Mouse (Mus musculus): ENCODE measurements at regions not wholly inside any gene's neighbourhood (a gene's known extent, or its start where the extent isn't known, plus 50 kb on each side); places are given as distances from the start of the nearest gene placed in this dataset.

DNA sequence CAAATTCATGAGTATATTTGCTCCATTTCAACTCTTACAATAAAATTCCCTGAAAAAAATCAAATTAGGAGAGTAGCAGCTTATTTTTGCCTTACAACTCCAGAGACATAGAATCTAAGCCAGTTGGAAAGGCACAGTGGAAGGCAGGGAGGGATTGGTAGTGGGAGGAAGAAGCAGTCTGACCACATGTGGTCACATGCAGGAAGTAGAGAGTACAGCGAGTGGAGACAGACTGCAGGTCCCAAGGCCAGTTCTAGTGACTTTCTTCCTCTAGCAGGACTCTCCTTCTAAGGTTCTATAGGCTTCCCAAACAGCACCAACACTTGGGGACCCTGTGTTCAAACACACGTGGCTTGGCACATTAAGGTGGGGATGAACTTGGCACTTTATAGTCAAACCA, 245.6 kb upstream of the Adgrl4 start:
- DNase-seq, result no peak

DNA sequence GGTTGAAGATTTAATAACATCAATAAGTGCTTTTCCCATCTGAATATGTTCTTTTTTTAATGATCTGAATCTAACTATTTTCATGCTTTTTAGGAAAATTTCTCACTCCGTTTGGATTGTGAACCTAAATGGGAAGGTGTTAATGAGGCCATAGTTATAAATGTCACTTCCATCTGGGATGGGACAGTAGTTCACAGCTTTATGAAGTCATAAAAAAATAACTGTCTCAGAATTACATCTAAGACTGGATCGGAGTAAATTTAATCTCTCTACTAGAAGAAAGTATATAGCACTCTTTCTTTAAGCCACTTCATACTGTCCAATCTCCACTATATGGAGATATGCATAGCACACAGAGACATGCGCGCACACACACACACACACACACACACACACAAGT, 226.7 kb upstream of the Adgrl4 start:
- no peak for DNase-seq

DNA sequence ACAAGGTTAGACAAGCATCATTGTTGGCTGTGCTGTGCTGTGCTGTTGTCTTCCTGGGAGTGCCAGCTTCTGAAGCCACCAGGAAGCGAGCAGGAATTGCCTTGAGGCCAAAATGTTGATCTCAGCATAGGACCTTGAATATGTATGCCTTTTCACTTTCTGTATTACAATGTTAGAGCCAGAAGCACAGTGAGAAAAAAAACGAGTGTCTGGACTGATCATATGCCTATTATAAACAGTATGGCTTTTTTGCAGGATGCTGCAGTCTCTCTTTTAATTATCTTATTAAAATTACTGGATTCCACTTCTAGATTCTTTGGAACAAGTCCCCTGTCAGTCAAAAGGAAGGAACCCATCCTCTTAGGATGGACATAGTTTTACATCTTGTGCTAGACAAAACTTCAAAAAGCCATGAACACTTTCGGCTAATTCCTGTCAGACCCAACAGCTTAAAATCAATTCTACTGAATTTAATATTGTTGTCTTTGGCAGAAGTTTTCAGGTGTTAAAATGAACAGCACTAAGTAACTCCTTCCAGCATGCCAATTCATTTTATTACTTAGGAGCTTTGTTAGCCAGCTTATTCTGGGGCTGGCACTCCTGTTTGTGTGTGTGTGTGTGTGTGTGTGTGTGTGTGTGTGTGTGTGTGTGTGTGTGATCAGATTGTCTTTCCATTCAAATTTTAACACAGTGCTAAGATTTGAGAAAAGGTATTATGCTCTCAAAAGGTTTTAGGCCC, 220.8 kb upstream of the Adgrl4 start:
- no peak for DNase-seq

DNA sequence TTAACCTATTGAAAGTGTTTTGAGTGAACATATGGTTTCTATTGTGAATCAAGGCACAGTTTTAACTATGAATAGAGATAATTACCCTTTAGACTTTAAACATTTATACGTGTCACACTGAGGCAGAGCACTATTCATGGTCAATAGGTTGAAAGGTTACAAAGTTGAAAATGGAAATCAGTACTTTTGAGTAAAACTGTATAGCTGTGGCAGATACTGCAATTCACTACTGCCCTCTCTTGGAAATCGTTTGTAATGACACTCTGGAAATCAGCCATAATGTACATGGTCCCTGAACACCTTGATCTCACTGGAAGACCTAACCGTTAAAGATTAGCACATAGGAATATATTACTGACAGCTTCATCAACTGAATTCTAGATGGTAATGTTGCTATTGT, 215.3 kb upstream of the Adgrl4 start:
- DNase-seq, result no peak

DNA sequence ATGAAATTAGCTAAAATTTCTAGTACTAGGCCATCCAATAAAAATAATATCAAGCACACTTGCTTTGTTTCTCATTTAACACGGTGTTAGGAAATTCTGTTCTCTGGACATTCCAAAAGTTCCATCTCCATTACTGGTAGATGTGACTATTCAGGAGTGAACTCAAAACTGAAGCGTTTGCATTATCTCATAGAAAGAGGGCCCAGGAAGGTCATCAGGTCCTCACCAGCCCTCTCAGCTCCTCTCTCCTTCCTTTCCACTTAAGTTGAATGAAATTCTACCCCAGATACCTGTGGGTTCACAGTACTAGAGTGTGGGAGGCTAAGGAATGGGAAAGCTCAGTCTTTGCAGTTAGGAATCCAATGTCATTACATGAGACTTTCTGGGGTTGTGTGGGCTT, 185.2 kb upstream of the Adgrl4 start:
- no peak for DNase-seq

DNA sequence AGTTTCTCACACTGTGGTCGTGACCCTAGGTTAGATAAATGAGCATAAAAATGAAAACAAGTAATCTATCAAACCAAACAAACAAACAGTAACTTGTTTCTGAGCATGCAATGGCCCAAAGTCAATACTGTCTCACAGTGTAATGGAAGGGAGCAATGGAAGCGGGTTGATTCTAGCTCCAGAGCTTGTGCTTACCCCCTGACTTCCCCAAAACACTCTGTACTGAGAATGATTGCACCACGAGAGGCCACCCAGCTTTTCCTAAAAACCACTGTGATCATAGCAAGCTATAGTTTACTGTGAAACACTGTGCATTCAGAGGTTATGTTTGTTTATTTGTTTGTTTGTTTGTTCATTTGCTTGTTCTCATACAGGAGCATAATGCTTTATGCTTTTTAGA, 174.9 kb upstream of the Adgrl4 start:
- DNase-seq, result no peak

DNA sequence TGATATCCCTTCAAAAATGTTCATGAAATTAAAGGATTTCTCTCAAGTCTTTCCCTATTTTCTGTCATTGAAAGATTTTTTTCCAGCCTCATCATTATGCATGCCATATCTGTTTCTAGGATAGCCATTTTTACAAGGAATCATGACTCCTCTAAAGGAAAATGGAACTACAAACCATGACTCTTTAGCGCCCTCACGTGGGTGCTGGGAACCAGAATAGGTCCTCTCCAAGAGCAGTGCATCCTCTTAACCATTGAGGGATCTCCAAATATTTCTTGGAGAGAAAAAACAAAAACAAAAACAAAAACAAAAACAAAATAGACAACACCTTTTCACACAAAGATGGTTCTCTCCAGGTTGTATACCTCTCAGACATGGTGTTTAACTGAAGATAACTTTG, 172.0 kb upstream of the Adgrl4 start:
- DNase-seq, result peak; percentile 12 to 15

DNA sequence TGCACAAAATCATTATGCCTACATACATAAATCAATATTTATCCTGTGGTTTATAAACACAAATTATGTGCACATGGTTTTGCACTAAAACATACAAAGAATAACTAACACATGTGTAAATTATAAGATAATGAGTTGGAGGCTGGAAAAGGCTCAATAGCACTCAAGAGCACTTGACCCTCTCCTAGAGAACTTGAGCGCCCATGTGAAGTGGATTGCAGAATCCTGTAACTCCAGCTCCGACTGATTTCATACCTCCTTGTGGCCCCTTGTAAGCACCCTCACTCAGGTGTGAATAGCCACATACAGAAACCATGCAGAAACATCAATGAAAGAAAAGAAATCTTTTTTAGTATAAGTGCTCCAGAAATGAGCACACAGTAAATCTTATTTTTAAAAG, 168.2 kb upstream of the Adgrl4 start:
- no peak for DNase-seq

DNA sequence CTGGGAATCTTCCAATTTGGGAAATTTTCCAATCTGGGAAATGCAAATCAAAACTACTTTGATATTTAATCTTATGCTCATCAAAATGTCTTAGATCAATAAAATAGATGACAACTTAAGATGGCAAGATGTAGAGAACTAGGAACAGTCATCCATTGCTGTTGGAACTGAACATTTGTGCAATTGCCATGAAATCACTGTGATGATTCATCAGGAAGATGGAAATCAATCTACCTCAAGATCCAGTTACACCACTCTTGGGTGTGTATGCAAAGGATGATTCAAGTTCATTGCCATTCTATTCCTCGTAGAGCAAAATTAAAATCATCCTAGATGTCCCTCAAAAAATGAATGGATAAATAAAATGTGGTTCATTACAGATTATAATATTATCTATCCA, 153.9 kb upstream of the Adgrl4 start:
- no peak for DNase-seq

DNA sequence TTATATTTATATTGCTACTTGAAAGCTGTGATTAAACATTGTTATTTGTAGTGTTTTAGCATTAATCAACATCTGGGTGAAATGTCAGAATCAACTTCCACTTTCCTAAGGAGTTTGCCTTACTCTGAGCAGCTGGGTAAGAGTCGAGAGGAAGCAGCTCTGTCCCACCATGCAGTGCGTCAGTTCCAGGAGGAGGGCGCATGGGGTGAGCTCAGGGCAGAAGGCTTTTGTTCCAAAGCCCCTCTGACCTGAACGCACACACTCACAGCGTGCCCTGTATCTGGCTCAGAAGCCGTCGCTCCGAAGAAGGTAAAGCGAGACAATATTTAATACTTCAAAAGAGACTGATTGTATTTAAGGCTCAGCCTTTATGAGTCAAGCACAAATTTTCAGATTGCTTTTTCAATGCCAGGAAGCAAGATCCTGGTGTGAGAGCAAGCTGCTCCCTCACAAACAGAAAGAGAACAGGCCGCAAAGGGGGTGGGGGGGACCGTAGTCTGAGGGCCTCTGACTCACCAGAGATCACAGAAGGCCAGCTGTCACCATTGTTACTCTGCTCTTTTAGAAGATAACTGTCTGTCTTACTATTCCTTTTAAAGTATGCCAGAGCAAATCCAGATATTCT, 143.6 kb upstream of the Adgrl4 start:
- DNase-seq, result peak; percentile 37 to 57

DNA sequence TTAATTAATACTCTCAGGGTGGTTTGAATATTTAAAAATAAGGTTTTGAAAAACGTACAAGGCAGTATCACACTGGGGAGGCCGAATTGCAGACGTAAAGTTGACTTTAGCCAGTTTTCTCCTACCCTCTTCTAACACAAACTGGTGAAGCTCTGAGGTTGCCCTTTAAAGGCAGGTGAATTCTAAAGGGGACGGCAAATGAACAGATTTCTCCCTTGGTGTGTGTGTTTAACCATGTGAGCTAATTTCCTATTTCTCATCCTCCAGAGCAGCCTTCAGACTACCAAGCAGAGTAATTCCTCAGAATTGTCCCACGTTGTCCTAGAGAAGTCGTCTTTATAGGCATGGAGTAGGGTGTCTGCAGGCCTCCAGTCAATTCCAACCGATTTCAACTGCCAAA, 143.1 kb upstream of the Adgrl4 start:
- DNase-seq, result no peak

DNA sequence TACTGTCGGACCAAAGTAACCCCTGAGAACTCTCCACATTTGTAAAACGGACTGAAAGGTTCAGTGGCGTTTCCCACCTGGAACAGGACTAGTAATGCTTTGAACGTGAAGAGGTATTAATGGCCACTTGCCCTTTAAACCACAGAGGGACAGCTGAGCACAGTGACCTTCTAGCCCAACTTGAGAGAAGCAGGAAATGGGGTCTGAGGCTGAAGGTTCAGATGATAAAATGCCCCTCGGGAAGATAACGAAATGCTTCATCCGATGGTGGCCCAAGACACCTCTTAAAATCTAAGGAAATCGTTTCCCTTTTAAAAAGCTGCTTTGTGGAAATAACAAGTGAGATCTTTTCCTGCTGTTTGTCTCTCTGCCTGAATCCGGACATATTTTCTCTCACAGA, 142.7 kb upstream of the Adgrl4 start:
- no peak for DNase-seq

DNA sequence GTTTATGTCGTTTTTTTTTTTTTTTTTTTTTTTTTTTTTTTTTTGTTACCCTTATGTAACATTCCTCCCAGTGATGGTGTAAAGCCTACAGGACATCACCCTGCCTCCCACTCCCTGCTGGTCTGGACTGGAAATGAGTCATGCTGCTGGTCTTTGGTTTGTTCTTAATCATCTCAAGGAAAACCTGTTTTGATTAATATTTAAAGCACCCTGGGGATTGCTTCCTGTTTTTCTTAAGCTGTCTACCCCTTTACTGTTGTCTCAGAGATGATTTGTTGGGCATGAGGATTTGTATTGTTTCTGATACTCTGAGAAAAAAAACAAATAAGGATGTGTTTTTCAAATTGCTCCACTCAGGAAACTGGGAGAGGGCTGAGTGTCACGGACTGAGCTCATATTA, 139.4 kb upstream of the Adgrl4 start:
- peak; percentile 13 to 34 for DNase-seq

DNA sequence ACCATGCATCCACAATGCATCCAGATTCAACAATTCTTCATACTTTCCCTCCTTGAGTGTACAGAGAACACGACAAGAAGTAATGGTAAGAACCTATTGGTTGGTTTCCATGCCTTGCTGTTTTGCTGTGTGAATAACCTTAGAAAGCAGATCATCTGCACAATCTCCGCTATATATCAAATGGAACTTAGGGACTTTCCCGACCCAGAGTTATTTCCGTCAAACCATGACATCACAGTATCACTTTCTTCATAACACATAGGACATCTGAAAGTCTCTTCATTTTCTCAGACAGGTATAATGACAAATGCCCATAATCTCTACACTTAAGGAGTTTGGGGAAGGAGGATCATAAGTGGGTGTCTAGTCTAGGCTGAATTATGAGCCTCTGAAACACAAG, 132.3 kb upstream of the Adgrl4 start:
- no peak for DNase-seq

DNA sequence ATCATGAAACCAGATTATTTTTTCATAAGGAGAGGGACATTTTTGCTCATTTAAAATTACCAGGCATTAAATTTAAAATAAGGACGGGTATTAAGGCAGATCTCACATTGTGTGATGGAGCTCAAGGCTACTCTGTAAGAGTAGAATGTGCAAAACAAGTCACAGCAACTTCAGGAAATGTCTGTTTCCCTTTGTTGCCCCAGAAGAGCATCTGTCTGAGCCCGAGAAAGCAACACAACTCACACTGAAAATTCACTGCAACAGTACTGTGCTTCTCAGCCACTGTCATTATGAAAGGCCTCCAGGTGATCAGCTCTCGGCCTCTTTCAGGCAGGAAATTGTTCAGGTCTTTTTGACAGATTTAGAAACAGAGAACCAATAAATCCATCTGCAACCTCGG, 129.7 kb upstream of the Adgrl4 start:
- DNase-seq, result no peak

DNA sequence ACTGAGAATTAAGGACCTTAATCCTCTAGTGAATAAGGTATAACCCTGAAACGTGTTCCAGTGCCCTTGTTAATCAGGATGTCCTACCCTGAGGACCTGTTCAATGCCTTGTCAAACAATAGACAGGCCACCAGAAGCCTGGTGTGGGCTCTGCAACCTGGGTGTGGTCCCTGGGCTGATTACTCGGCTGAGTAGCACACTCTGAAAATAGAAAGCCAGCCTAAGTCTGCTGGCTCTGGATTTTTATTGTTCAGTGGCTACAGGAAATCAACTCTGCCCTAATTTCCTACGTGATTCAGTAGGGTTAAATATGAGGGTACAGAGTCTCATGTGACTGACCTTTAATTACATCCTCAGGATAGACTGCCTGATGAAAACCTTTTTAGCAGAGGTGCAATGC, 113.9 kb upstream of the Adgrl4 start:
- DNase-seq, result peak; percentile 5 to 26

DNA sequence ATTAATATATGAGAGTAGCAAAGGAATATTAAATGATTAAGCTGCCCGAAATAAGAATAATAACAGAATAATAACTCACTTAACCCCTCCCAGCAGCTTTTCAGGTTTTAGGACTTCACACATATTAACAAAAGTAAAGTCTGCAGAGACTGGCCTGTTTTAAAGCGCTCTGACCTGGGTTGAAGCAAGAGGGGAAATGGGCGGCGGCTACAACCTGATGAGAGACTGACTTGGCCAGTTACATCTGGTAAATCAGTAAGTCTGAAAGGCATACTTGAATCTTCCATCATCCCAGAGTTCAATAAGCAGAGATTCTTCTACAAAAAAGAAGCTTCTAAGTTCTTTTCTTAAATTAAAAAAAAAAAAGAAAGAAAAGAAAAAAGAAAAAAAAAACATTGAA, 107.9 kb upstream of the Adgrl4 start:
- no peak for DNase-seq

DNA sequence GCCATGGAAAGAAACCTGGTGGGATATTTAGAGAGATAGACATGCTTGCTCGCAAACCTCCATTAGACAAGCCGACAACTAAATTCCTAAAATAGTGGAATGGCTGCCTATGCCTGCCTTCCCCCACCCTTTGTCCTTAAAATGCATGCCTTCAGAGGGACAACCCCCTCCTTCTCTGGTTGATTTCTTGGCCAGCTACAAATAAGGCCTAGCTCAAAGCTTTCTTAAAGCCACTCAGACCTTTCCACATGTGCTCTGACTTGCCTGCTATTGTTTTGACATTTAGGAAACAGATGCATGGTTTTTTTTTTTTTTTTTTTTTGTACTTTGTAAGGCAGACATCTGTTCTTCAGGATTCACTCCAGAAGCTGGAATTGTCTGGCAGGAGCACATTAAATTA, 105.8 kb upstream of the Adgrl4 start:
- no peak for DNase-seq

DNA sequence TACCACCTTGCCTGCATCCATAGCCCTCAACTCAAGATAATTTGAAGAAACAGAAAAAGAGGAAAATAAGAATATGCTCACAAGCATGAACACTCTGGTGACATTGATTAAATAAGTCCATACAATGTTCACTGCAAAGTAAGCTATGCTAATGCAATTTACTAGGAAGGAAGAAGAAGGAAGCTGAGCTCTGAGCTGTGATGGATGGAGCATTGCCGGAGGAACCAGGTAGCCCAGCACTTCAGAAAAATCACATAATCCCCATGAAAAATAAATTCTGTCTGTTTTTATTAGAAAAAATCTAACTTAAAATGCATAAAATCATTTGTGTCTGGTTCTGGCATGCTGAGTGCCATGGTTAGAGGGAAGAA, 105.4 kb upstream of the Adgrl4 start:
- DNase-seq, result no peak

DNA sequence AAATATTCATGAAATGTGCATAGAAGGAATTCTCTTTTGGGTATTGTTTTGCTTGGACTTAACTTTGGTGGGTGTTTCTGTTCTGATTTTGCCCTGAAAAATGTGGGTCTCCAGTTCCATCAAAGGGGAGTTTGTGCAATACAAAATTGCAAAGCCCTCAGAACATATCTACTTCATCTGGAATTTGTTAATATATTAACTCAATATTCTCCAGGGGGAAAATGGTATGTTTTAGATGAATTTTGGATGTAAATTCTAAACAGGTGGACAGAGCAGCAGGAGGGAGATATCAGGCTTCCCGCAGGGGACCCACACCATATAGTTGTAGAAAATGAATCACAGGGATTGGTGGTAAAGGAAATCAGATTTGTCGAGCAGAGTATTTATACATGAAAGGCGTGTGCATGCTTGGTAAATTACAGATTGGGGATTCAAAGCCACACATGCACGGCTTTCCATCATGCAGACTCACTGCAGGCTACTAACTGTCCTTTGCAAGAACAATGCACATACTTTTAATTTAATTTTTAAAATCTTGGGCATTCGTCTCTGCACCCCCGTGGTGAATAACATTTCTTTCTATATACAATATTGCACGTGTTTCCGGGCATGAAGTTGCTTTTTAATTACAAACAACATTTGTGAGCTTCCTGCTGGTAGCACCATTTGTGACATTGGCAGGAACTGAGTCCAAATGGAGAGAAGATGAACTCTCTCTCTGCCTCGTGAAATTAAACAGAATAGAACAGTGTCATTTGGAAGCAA, 104.8 kb upstream of the Adgrl4 start:
- no peak for DNase-seq

DNA sequence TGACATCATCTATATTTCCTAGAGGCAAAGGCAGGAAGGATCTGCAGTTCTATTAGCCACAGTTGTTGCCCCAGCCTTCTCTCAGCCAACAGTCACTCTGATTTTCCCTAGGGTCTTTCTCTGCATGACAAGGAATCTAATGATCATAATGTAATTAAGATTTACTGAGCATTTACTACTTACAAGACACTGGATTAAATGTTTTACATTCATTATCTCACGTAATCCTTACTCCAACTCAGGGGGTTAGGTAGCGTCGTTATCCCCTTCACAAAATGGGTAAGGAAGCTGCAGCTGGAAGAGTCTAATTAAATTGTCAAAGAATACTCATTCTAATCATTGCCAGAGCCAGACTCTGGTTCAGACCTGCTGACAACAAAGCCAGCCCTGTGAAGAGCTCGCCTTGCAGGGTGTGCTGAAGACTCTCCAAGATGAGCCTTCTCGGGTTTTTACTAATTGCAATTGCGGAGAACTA, 103.8 kb upstream of the Adgrl4 start:
- DNase-seq, result no peak

DNA sequence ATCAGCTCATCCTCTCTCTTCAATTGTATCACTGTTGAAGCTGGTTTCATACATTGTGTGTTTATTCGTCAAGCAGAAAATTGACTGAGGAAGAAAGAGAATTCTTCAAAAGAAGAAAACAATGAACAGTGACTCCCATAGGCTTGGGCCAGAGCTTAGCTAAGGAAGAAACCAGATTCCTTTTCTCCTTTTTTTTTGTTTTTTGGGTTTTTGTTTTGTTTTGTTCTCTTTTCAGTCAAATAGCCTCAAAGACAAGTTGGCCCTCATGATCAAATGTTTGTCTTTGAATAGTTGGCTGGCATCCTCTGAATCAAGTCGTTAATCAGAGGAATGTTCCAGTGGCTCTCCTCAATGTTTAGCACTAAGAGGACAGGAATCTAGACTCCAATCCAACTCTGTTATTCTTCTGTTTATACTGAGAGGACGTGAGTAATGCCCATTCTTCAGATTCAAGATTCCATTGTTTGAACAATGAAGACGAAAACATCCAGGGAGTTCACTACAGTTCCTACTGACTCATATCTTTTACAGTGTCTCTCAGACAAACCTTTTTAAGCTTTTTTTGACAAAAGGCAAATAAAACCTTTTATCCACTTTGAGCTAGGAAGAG, 86.1 kb upstream of the Adgrl4 start:
- no peak for DNase-seq

DNA sequence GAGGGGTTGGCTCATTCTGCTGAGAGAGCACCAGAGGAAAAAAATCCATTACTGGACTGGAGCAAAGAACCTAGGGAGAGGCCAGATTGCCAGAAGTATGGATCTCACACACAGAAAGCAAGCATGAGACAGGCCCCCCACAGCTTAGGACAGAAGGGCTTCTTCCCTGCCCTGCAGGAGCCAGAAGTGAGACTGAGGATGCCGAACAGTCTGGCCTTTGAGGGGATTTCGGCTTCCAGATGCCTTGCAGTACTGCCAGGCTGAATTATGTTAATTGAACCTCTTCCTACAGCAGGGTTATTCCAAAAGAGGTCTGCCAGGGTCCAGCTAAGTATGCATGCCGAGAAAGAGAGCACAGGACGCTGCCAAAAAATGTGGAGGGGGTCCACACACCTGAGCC, 71.4 kb upstream of the Adgrl4 start:
- no peak for DNase-seq
